Mouse (Mus musculus) monocyte, adult 5-6 weeks (primary cell): Measurements from ENCODE around the gene Defb47. TPM values are rescaled to one million over a fixed set of nuclear protein-coding genes. Genes with fewer than 3 reads are reported as not detected.

Experiments
- total RNA-seq: library from RNA; stranded (forward); fragments of 200-1000, 200-491, 200-594 nt; gene quantifications from 3 replicates; pipeline ENCODE4 v1.2.3, GENCODE M21; 2017

Gene Defb47
- total RNA-seq, 1 experiment from 2014 or later: not detected

Other genes with a start within 250 kb of the Defb47 start
- 63.8 to 126 TPM (median 83.5 TPM) in 3 replicates for gene Ints6, start 236.9 kb upstream of the Defb47 start, total RNA-seq
- gene Wdfy2, start 160.4 kb upstream of the Defb47 start, total RNA-seq: 29.0 to 31.6 TPM (median 29.2 TPM) in 3 replicates
- gene Defb48, start 13.6 kb upstream of the Defb47 start, total RNA-seq: not detected in 3 replicates
- gene Defb43, start 13.7 kb downstream of the Defb47 start, total RNA-seq: not detected in 3 replicates
- gene Defb42, start 48.9 kb downstream of the Defb47 start, total RNA-seq: not detected in 3 replicates
- gene Defb30, start 51.9 kb downstream of the Defb47 start, total RNA-seq: not detected in 3 replicates